Mouse (Mus musculus) intestine, embryonic 14.5 days (tissue): ENCODE measurements around the gene Gpx8. TPM values are rescaled to one million over a fixed set of nuclear protein-coding genes. Genes with fewer than 3 reads are reported as not detected.
A peak's percentile ranks its signal among the peaks of the same experiment; 100 is the strongest.
"Not testable (repeated sequence)": the region's sequence is repeated elsewhere in the genome, so short reads cannot be mapped to it uniquely, and the experiment has no call there.

Experiments used
- ATAC-seq: fragments of 200-750 bp; cut with Nextera tagmentation; replicated peaks from 2 replicates; pipeline ENCODE4 v1.8.0; 2017; ENCODE audit warnings: low read depth, moderate number of reproducible peaks, moderate TSS enrichment, moderate library complexity; ENCODE audit not compliant: low FRiP score, low TSS enrichment
- DNase-seq: peaks from one replicate; pipeline ENCODE4 v3.0.0-alpha.2; 2018; ENCODE audit warnings: low spot score
- H3K27ac ChIP-seq: fragments of 300-500 bp; sonication (generic); 2 replicates; pipeline ENCODE4 v1.5.1; 2014; ENCODE audit warnings: low read depth, mild to moderate bottlenecking, control low read depth
- H3K27me3 ChIP-seq: fragments of 300-500 bp; sonication (generic); replicated peaks from 2 replicates; pipeline ENCODE4 v1.6.1; 2014; ENCODE audit warnings: low read length, control low read depth; ENCODE audit not compliant: control insufficient read depth, insufficient read depth
- H3K36me3 ChIP-seq: fragments of 300-500 bp; sonication (generic); 2 replicates; pipeline ENCODE4 v1.6.1; 2014; ENCODE audit warnings: low read length, control low read depth; ENCODE audit not compliant: control insufficient read depth, insufficient read depth
- H3K4me1 ChIP-seq: fragments of 300-500 bp; sonication (generic); replicated peaks from 2 replicates; pipeline ENCODE4 v1.6.1; 2014; ENCODE audit warnings: low read length, control low read depth, mixed read lengths; ENCODE audit not compliant: control insufficient read depth, insufficient read depth
- H3K4me2 ChIP-seq: fragments of 300-500 bp; sonication (generic); 2 replicates; pipeline ENCODE4 v1.6.1; 2014; ENCODE audit warnings: low read length
- H3K4me3 ChIP-seq: fragments of 300-500 bp; sonication (generic); 2 replicates; pipeline ENCODE4 v1.5.1; 2014; ENCODE audit warnings: low read depth, low read length, control low read depth, mixed read lengths
- H3K9ac ChIP-seq: fragments of 300-500 bp; sonication (generic); 2 replicates; pipeline ENCODE4 v1.6.1; 2014; ENCODE audit warnings: mild to moderate bottlenecking, low read length
- H3K9me3 ChIP-seq: fragments of 300-500 bp; sonication (generic); 2 replicates; pipeline ENCODE4 v1.6.1; 2016; ENCODE audit warnings: low read length, control low read depth; ENCODE audit not compliant: control insufficient read depth
- WGBS: fragments of 180-500 bp; shearing (Covaris S2); extraction: QIAGEN DNeasy Blood & Tissue Kit; methylation state at CpG from one replicate; pipeline ENCODE4 v1.1.7; 2014; 5-methylcytosine and 5-hydroxymethylcytosine counted together
- polyA plus RNA-seq: library from polyadenylated mRNA; unstranded; fragments of >200 nt; fragmentation: Nextera tagmentation; extraction: Ambion mirVana; gene quantifications from 2 replicates; pipeline ENCODE4 v1.2.1, GENCODE M21; 2014

Gene Gpx8
- polyA plus RNA-seq, 1 experiment from 2014 or later = 127 TPM

- peak overlapping the region; percentile 50 for H3K4me3 ChIP-seq
- H3K27me3 ChIP-seq = peaks cover 58% of the 10 kb centered on the region
- no peak overlapping the region for H3K27ac ChIP-seq
- H3K4me1 ChIP-seq = peaks cover 8% of the 10 kb centered on the region
- peak overlapping the region; percentile 82 for H3K4me2 ChIP-seq
- H3K9me3 ChIP-seq = no peaks in the 10 kb centered on the region
- 0 out of 2 replicates have a peak overlapping the region, but pooled peaks have one; percentile 29 for H3K9ac ChIP-seq
- 2% methylated on average over 11 of the region's 11 CpGs for WGBS
- no peak for ATAC-seq
- no peak for DNase-seq
- H3K36me3 ChIP-seq = no peaks in the 10 kb centered on the region
Observed at GRCm38 (mm10) chr13:113034271-113034886, 11.8 kb downstream of the Gpx8 start.

- Histone ChIP-seq H3K4me2 (no peak overlapping the region), H3K9me3 (no peaks in the 10 kb centered on the region), H3K36me3 (no peaks in the 10 kb centered on the region), H3K27me3 (peaks cover 58% of the 10 kb centered on the region), H3K4me1 (peaks cover 3% of the 10 kb centered on the region), H3K27ac (no peak overlapping the region), H3K4me3 (no peak overlapping the region), H3K9ac (no peak overlapping the region)
- no peak for DNase-seq
- no peak for ATAC-seq
Observed at GRCm38 (mm10) chr13:113032831-113033230, 13.4 kb downstream of the Gpx8 start.

GRCm38 (mm10) chr13:113031792-113032571, 14.2 kb downstream of the Gpx8 start:
- H3K4me1 ChIP-seq = peaks cover 3% of the 10 kb centered on the region
- H3K4me2 ChIP-seq = peak overlapping the region; percentile 98
- peaks cover 55% of the 10 kb centered on the region for H3K27me3 ChIP-seq
- H3K9me3 ChIP-seq = no peaks in the 10 kb centered on the region
- peak overlapping the region; percentile 49 for H3K9ac ChIP-seq
- no peak overlapping the region for H3K27ac ChIP-seq
- ATAC-seq (peak; percentile 53), DNase-seq (peak; percentile 81)
- no peaks in the 10 kb centered on the region for H3K36me3 ChIP-seq
- under 1% methylated on average over 40 of the region's 40 CpGs for WGBS
- H3K4me3 ChIP-seq = peak overlapping the region; percentile 54

- no peaks in the 10 kb centered on the region for H3K9me3 ChIP-seq
- H3K9ac ChIP-seq = no peak overlapping the region
- peak; percentile 20 for ATAC-seq
- H3K4me2 ChIP-seq = peak overlapping the region; percentile 98
- H3K27me3 ChIP-seq = peaks cover 55% of the 10 kb centered on the region
- DNase-seq = peak; percentile 64
- H3K36me3 ChIP-seq = no peaks in the 10 kb centered on the region
- peaks cover 3% of the 10 kb centered on the region for H3K4me1 ChIP-seq
- H3K27ac ChIP-seq = no peak overlapping the region
- 4% methylated on average over 7 of the region's 7 CpGs for WGBS
- H3K4me3 ChIP-seq = peak overlapping the region; percentile 54; the same call in 1 of the 2 replicates
Observed at GRCm38 (mm10) chr13:113031351-113031750, 14.9 kb downstream of the Gpx8 start.

- 69% methylated on average over 17 of the region's 17 CpGs for WGBS
- H3K4me1 ChIP-seq = no peaks in the 10 kb centered on the region
- DNase-seq (no peak), ATAC-seq (no peak)
- no peak overlapping the region for H3K27ac ChIP-seq
- no peak overlapping the region for H3K9ac ChIP-seq
- no peak overlapping the region for H3K4me2 ChIP-seq
- H3K27me3 ChIP-seq = no peaks in the 10 kb centered on the region
- H3K9me3 ChIP-seq = no peaks in the 10 kb centered on the region
- H3K4me3 ChIP-seq = no peak overlapping the region
- no peaks in the 10 kb centered on the region for H3K36me3 ChIP-seq
Observed at GRCm38 (mm10) chr13:113023274-113024143, 22.7 kb downstream of the Gpx8 start.

- no peak overlapping the region for H3K4me3 ChIP-seq
- H3K27me3 ChIP-seq = no peaks in the 10 kb centered on the region
- no peaks in the 10 kb centered on the region for H3K9me3 ChIP-seq
- WGBS = 74% methylated on average over 8 of the region's 8 CpGs
- no peaks in the 10 kb centered on the region for H3K36me3 ChIP-seq
- H3K4me2 ChIP-seq = no peak overlapping the region
- H3K4me1 ChIP-seq = no peaks in the 10 kb centered on the region
- peak; percentile 58; the same call in 1 of the 2 replicates for ATAC-seq
- no peak for DNase-seq
- no peak overlapping the region for H3K9ac ChIP-seq
- no peak overlapping the region for H3K27ac ChIP-seq
Observed at GRCm38 (mm10) chr13:113022467-113022866, 23.7 kb downstream of the Gpx8 start.

GRCm38 (mm10) chr13:113021521-113021920, 24.7 kb downstream of the Gpx8 start:
- Histone ChIP-seq H3K4me3 (no peak overlapping the region), H3K27me3 (no peaks in the 10 kb centered on the region), H3K9me3 (no peaks in the 10 kb centered on the region), H3K4me2 (no peak overlapping the region), H3K36me3 (no peaks in the 10 kb centered on the region), H3K9ac (no peak overlapping the region), H3K4me1 (no peaks in the 10 kb centered on the region), H3K27ac (no peak overlapping the region)
- 87% methylated on average over 2 of the region's 2 CpGs for WGBS
- DNase-seq (no peak), ATAC-seq (no peak)

GRCm38 (mm10) chr13:113013174-113013953, 32.8 kb downstream of the Gpx8 start:
- not testable (repeated sequence) for H3K36me3 ChIP-seq, H3K27ac ChIP-seq, ATAC-seq, H3K4me1 ChIP-seq, H3K9me3 ChIP-seq, H3K27me3 ChIP-seq, H3K9ac ChIP-seq
- peak overlapping the region; percentile 20; the same call in 1 of the 2 replicates for H3K4me3 ChIP-seq
- peak overlapping the region; percentile 37 for H3K4me2 ChIP-seq
- peak; percentile 54 for DNase-seq
- WGBS = 33% methylated on average over 19 of the region's 20 CpGs
